Mouse (Mus musculus): Measurements from ENCODE around the gene Ipo11.

DNA sequence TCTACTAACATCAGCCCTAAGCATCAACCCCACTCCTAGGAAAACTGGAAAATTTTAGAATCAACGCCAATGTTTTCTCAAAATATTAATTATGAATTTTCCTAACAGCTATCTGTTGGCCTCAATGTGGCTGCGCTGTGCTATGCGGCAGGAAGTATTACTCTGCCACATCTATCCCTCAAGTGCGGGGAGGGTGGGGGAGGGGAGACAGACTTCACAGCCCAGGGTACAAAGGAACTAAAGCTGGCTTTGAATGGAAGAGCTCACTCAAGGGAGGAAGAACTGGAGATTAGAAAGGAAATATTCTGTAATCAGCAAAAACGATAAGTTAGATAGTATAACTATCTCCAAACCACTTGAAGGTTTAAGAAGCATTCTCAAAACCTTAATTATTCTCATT is 111.1 kb downstream of the Ipo11 start:
- TF ChIP-seq POLR2A (IDR thresholded peaks at IDR 0.05; ENCODE audit: control insufficient read depth, low read depth, low read length) (no peak), CTCF (IDR thresholded peaks at IDR 0.05; ENCODE audit: control insufficient read depth, insufficient read depth, insufficient replicate concordance, low read depth, low read length) (no peak)
